Mouse (Mus musculus) thymus, postnatal 10 days (tissue): Measurements from ENCODE around the gene Tcte2.

Source experiments
- DNase-seq, 2 experiments: peaks; one replicate each; pipeline ENCODE4 v3.0.0; 2021; ENCODE audit warnings: low spot score in 2 of 2

Tcte2 gene

DNA sequence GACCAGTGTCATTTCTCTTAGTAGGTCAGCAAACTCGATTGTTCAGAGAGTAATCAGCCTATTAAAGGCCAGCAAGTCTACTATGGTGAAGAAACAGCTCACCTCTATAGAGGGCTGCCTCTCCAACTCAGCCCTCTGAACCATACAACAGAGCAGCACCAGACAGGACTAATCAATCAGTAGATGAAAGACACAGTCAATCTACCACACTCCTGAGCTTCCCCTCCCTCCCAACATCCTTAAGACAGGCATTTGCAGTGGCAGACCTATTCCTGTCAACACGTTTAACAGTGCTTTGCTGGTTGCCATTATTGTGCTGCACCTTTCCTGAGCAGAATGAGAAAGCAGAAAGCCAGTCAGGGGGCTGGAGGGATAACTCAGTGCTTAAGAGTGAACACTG, 16.3 kb downstream of the Tcte2 start:
- DNase-seq: no peak

- DNase-seq: no peak
Observed at GRCm38 (mm10) chr17:13744824-13745223, 16.8 kb downstream of the Tcte2 start.

GRCm38 (mm10) chr17:13744219-13744618, 17.4 kb downstream of the Tcte2 start:
- no peak for DNase-seq

GRCm38 (mm10) chr17:13743709-13744079, 17.9 kb downstream of the Tcte2 start:
- no peak for DNase-seq

- DNase-seq: no peak
Observed at GRCm38 (mm10) chr17:13742941-13743708, 18.5 kb downstream of the Tcte2 start.

DNA sequence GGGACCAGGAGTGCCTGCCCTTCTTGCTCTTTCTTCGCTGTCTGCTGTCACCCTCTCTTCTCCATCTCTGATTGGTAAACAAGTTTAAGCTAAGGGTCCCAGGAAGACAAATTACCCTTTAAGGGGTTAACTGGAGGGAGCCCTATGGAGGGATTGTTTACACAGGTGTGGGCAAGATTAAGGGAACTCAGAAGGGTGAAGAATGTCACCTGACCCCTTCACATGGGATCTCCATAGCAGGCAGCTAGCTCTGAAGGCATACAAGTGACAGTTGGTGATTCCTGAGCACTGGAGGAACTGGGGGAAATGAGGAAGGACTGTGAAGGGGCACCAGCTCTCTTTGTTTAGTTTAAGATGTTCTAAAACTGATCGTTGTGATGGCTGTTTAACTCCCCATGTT, 19.3 kb downstream of the Tcte2 start:
- no peak for DNase-seq

DNA sequence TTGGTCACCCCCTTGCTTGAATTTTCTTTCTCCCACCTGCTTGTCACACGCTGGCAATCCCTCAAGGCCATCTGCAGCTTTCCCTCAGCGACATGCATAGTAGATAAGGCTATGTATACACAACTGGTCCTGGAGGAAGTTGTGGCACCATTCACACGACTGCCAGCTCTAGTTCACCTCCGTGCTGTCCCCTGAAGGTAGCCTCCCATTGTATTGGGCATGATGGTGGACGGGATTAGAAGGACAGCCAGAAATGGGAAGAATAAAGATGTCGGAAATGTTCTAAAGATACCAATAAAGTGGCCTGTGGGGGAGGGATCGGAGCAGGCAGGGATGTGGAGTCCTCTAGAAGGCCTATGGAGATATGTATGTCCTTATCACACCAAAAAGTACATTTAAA, 20.0 kb downstream of the Tcte2 start:
- no peak for DNase-seq

GRCm38 (mm10) chr17:13740796-13741195, 20.8 kb downstream of the Tcte2 start:
- no peak for DNase-seq

DNA sequence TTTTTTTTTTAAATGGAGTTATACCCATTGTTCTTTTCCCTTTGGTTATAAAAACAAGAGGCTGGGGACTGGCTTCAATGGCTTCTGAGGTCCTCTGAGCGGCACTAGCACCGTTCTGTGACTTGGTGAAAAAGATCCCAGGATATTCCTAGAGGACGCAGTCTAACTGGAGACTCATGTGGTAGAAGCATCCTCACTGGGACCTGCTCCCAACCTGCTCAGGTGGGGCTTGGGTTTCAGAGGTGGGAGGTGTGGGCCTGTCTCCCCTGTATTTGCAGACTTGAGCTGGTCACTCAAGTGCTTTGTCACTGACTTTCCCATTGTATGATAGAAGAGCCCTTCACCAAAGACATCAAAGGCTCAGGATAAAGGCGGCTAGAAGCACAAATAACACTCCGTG, 21.6 kb downstream of the Tcte2 start:
- no peak for DNase-seq

GRCm38 (mm10) chr17:13738916-13739315, 22.7 kb downstream of the Tcte2 start:
- DNase-seq: no peak

GRCm38 (mm10) chr17:13738121-13738776, 23.4 kb downstream of the Tcte2 start:
- DNase-seq: no peak

GRCm38 (mm10) chr17:13737336-13737735, 24.3 kb downstream of the Tcte2 start:
- DNase-seq: no peak

- DNase-seq: no peak
Observed at GRCm38 (mm10) chr17:13735803-13736282, 25.8 kb downstream of the Tcte2 start.

DNA sequence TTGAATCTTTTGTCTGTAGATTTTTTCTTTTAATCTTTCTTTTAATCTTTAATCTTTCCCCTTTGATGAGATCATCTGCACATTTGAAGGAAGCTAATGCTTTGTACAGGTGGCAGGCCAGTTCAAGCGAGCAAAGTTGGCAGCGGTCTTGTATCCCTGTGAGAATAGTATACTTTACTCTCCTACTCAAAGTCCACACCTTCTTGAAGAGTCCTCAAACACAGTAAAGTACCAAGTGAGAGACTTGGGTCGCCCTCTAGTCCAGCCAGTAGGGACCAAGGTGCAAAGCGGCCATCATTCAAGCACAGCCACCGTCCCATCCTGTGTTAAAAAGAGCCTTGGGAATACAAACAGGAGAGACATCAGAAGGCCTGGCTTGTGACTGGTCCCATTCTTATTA, 26.6 kb downstream of the Tcte2 start:
- DNase-seq: no peak

- no peak for DNase-seq
Observed at GRCm38 (mm10) chr17:13733971-13734370, 27.7 kb downstream of the Tcte2 start.

GRCm38 (mm10) chr17:13732685-13733084, 28.9 kb downstream of the Tcte2 start:
- DNase-seq: no peak

DNA sequence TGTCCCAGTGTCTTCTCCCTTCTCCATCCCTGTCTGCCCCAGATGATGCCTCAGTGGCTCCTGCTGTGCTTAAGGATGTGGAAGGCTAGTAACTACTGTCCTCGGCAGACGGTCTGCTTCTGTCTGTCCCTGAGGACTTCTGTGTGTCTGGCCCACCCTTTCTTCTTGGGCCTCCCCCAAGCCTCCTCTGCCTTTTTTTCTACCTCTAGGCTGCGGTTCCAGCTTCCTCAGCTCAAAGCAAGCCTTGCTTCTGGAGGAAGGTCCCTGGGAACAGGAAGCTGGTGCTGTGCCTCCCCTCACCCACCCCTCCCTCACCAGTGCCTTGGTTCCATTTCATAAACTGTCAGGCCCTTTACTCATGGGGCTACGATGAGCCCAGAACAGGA, 29.9 kb downstream of the Tcte2 start:
- DNase-seq: no peak

- DNase-seq: no peak
Observed at GRCm38 (mm10) chr17:13730980-13731726, 30.5 kb downstream of the Tcte2 start.

DNA sequence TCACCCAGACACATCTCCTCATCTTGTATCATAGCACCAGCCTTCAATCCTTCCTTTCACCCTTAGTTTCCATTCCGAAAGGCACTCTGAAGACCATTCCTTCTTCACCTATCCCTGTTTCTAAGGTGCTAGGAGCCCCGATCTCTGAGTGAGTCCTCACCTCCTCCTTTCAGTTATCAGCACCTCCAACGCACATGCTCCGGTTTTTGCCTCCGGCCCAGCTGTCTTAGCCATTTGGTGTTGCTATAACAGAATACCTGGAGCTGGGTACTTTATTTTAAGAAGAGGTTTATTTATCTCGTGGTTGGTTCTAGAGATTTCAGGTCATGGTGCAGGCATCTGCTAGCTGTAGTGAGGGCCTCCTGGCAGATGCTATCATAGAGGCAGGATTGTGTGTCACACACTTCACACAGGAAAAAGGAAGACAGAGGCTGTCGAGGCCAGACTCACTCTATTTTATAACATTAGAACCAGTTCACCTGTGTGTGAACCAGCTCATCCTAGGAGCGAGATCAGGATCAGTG, 34.7 kb downstream of the Tcte2 start:
- DNase-seq: no peak

DNA sequence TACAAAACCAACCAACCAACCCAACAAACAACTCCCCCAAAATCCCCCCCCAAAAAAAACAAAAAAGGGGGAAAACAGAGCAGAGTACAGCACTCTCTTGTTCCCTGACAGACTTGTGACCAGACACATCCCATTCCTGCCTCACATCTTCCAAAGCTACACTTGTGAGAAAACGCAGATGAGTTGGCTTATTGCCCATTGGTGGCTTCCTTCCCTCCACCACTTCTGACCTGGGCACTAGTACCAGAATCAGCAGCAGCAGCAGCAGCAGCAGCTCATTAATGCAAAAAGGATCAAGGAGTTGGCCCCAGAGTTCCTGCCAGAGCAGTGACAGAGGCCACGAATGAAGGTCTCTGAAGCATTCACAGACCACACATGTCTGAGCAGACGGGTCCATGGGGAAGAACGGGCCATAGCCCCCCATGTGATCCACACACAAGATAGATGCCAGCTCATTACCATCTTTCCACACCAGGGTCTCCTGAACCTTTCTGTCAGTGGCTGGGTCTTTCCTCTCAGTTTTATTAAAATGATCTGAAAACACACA, 36.5 kb downstream of the Tcte2 start:
- DNase-seq: no peak

- DNase-seq: no peak
Observed at GRCm38 (mm10) chr17:13722434-13722833, 39.2 kb downstream of the Tcte2 start.

- DNase-seq: no peak
Observed at GRCm38 (mm10) chr17:13721372-13721771, 40.3 kb downstream of the Tcte2 start.
